Mouse (Mus musculus) kidney, postnatal 25 days (tissue): Measurements from ENCODE around the gene Acnat1.
"Not testable (repeated sequence)": the region's sequence is repeated elsewhere in the genome, so short reads cannot be mapped to it uniquely, and the experiment has no call there.

Experiments used
- DNase-seq, 2 experiments: peaks; one replicate each; pipeline ENCODE4 v3.0.0; 2021; ENCODE audit warnings: mixed read lengths in 2 of 2

Acnat1 gene

DNA sequence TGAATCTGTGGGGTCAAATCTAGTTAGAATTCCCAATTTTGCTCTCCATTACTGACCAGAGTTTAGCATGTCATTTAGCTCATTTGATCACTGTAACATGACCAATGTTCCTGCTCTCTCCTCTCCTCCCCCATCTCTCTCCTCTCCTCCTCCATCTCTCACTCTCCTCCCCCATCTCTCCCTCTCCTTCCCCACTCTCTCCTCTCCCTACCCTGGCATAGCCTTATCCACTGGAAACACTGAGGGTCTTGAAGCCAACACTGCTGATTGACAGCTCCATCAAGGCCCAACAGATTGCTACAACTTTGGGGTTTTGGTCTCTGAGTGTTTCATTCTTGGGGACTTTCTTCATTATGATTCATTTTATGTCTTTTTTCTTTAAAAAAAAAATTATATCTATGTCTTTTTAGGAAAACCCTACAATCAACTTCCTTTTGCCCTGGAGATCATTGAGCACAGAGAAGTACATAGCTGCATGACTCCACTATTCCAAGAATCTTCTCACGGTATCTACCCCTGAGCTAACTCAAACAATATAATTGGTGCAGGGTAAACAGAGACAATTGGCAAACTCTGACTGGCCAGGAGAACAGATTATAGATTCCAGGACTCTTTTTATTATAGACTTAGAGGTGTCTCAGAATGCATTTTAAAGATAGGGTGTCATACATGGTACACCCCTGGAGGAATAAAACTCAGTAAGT lies 21.7 kb downstream of the Acnat1 start:
- DNase-seq: no peak

DNA sequence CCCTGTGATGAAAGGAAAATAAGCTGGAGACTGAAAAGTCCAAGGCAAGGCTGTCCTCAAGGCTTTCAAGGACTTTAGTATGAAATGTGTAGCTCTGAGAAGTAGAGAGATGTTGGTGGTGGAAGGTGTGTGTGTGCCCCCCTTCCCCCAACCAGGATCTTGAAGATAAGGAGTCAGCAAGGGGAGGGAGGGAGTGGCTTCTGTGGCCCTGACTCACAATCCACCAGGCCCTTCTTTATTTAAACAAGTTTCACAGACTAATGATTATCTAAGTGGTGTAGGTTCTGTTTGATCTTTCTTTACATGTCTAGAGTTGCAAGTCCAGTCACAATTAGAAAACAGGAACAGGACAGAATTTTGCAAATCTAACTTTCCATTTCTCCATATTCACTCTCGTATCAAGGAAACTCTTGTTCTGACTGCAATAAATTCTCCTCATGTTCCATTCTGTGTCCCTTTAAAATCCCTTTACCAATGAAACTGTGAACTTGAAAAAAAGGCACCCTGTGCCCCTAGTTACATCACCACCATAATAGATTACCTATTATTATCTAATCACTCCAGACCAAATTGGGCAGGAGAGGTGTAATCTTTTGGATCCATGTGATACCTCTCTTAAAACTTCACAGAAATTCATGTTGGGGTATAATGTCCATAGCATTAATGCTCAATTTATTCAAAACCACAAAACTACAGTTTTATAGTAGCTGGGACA lies 22.4 kb downstream of the Acnat1 start:
- not testable (repeated sequence) for DNase-seq

DNA sequence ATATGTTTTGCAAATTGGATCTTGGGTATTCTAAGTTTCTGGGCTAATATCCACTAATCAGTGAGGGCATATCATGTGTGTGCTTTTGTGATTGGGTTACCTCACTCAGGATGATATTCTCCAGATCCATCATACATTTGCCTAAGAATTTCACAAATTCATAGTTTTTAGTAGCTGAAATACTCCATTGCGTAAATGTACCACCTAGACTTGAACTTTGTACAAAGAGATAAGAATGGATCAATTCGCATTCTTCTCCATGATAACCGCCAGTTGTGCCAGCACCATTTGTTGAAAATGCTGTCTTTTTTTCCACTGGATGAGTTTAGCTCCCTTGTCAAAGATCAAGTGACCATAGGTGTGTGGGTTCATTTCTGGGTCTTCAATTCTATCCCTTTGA lies 36.7 kb downstream of the Acnat1 start:
- DNase-seq: not testable (repeated sequence)

DNA sequence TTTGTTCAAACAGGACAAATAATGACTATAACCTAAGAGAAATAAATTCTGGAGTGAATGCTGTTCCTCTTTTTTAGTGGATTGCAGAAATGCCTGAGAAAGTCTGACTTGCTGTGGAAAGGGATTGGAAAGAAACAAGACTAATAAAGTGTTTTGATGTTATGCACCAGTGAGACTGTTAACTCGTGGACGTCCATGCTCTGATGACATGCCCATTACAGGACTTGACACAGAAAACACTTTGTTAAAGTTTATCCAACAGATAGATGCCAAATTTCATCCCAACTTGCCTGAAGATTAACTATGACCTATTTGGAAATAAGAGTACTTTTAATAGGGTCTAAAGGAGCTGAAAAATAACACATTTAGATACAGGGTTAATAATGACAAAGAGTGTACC lies 63.6 kb downstream of the Acnat1 start:
- peak; percentile 43 to 68 for DNase-seq

DNA sequence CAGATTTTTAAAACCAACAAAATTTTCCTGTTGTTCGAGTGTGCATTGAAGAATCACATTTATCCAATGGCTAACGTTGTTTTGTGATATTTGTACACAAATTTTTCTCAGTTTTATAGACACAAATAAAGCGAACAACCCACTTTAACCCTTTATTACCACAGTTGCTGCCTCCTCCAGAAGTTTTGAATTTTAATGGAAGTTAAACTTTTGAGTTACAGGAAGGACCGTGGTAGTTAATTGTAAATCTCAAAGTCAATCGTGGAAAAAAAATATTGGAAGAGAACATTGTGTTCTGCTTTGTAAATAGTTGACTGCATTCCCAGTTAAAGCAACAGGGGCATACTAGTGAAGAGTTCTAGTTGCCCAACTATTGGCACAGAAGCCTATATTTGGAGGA lies 65.8 kb downstream of the Acnat1 start, which contains the start of gene Acnat2:
Acnat2 (minus strand) TSS at position 195 of the 400 bp plus-strand sequence.
- not testable (repeated sequence) for DNase-seq
